Mouse (Mus musculus) gastrocnemius, postnatal 4 days (tissue): ENCODE measurements around the gene Met. TPM values are rescaled to one million over a fixed set of nuclear protein-coding genes. Genes with fewer than 3 reads are reported as not detected.

Source experiments
- DNase-seq, 2 experiments: peaks; one replicate each; pipeline ENCODE4 v3.0.0; 2021 to 2022; ENCODE audit warnings: low spot score in 2 of 2, mixed read lengths in 2 of 2
- total RNA-seq, 2 experiments: library from RNA; stranded (reverse); gene quantifications; 2 replicates each; pipeline ENCODE4 v1.2.3; 2021

The Met gene
- total RNA-seq, 2 experiments from 2014 or later, result 14.7 to 15.0 TPM

- no peak for DNase-seq
These were observed 135.8 kb downstream of the Met start for GRCm38 (mm10) chr6:17599373-17599772.

GRCm38 (mm10) chr6:17601526-17601925 lies 137.9 kb downstream of the Met start:
- no peak for DNase-seq

- DNase-seq, result no peak
These were observed 143.3 kb downstream of the Met start for GRCm38 (mm10) chr6:17606915-17607314.

GRCm38 (mm10) chr6:17611352-17612010 lies 147.9 kb downstream of the Met start:
- no peak for DNase-seq

DNA sequence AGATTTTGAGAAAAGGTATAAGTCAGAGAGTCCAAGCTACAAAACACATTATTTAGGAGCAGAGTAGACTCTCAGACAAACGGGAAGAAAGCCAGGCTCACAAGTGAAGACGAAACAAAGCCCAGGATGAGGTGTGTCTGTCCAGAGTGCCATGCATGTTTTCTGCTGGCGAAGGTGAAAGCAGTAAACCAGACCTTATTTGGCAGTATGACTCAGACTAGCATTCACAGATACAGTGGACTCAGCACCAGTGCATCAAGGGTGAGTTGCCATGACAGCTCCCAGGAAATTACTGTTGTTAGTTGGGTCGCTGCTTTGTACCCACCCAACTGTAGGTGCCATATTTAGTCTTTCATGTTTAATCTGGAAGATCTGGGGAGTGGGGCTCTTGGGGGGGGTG lies 149.1 kb downstream of the Met start:
- no peak for DNase-seq

GRCm38 (mm10) chr6:17620823-17621222 lies 157.2 kb downstream of the Met start:
- no peak for DNase-seq

DNA sequence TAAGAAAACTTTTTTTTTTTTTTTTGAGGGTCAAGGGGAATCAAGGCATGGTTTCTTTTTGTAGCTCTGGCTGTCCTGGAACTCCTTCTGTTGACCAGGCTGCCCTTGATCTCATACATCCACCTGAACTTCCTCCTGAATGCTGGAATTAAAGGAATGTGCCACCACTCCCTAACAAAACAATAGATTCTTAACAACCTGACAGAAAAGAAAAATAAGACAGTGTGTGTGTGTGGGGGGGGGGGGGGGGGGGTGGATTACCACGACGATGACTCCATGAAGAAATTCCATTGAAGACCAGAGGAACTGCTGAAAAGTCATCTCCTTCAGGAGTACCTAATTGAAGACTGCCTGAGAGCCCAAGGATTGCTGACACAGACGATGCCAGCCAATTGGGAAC lies 157.8 kb downstream of the Met start:
- DNase-seq, result no peak

Other genes with a start within 250 kb of the Met start
- 10 to 100 TPM; 32.0 to 37.4 TPM for gene Cav2, start 182.6 kb upstream of the Met start, total RNA-seq
- gene Cav1, start 157.5 kb upstream of the Met start, total RNA-seq, result 100 to 1,000 TPM; 376 to 427 TPM
- gene Capza2, start 172.4 kb downstream of the Met start, total RNA-seq, result 100 to 1,000 TPM; 183 to 208 TPM
- gene St7, start 229.1 kb downstream of the Met start, total RNA-seq, result 10 to 100 TPM; 17.4 to 18.3 TPM